ENCODE assay signal across 8 mouse cellular contexts in genomic region chr3:22075887-22076560, GRCm38 (mm10). TPM values are rescaled to one million over a fixed set of nuclear protein-coding genes. Genes with fewer than 3 reads are reported as not detected.
A peak's percentile ranks its signal among the peaks of the same experiment; 100 is the strongest.
DNase-seq lines count a peak whose midpoint lies in the region; ATAC-seq and TF ChIP-seq lines count a peak whose summit lies in the region.

No protein-coding gene starts in this region.

- peak; percentile 93 for ATAC-seq in forebrain, embryonic 16.5 days
- ATAC-seq in hematopoietic stem cell, adult 5-6 weeks (replicated peaks in 1 of 2; ENCODE audit: insufficient read depth in 1 of 2, low FRiP score in 2 of 2, low TSS enrichment in 1 of 2, low read depth in 1 of 2, poor library complexity in 2 of 2, severe bottlenecking in 2 of 2) = peak; percentile 57 to 59
- peak; percentile 87 for ATAC-seq in lung, embryonic 16.5 days (ENCODE audit: low read depth)

- WGBS in forebrain, embryonic 16.5 days = under 1% methylated on average over 44 of the region's 70 CpGs
- WGBS in lung, embryonic 16.5 days = 0% methylated on average over 38 of the region's 70 CpGs
- WGBS in thymus, adult 2 months = 2% methylated on average over 52 of the region's 70 CpGs

- H3K4me2 ChIP-seq in forebrain, embryonic 16.5 days (ENCODE audit: low read length) = peak overlapping the region; percentile 63
- H3K4me2 ChIP-seq in lung, embryonic 16.5 days (ENCODE audit: low read depth, low read length) = peak overlapping the region; percentile 68

- H3K9ac ChIP-seq in ES-E14 (ENCODE audit: insufficient read depth, low read depth, low read length, poor library complexity, severe bottlenecking) = peak overlapping the region; percentile 95
- H3K9ac ChIP-seq in forebrain, embryonic 16.5 days (replicated peaks; ENCODE audit: low read depth, low read length) = peak overlapping the region; percentile 75
- peak overlapping the region; percentile 83 for H3K9ac ChIP-seq in lung, embryonic 16.5 days (ENCODE audit: low read length)

- DNase-seq in ES-E14 (ENCODE audit: low read depth, low spot score) = peak; percentile 98
- peak; percentile 82 for DNase-seq in cerebellum, adult 11 months
- DNase-seq in layer of hippocampus, adult 9-11 months = peak; percentile 89
- DNase-seq in ovary, adult 18-20 months (ENCODE audit: low spot score) = peak; percentile 79
- DNase-seq in thymus, adult 2 months = peak; percentile 94

- no peaks in the 10 kb centered on the region for H3K27me3 ChIP-seq in forebrain, embryonic 16.5 days (replicated peaks; ENCODE audit: control insufficient read depth, insufficient read depth, low read length)
- H3K27me3 ChIP-seq in lung, embryonic 16.5 days (ENCODE audit: control insufficient read depth, insufficient read depth, low read depth, low read length) = no peaks in the 10 kb centered on the region
- H3K27me3 ChIP-seq in thymus, adult 2 months (ENCODE audit: control insufficient read depth, insufficient read depth, low read length) = no peaks in the 10 kb centered on the region

- peaks cover 8 to 14% of the 10 kb centered on the region in 2 experiments for H3K4me1 ChIP-seq in ES-E14 (ENCODE audit: control insufficient read depth in 2 of 2, insufficient read depth in 2 of 2, low read length in 2 of 2, poor library complexity in 1 of 2)
- peaks cover 22% of the 10 kb centered on the region for H3K4me1 ChIP-seq in forebrain, embryonic 16.5 days (replicated peaks; ENCODE audit: control insufficient read depth, insufficient read depth, low read length)
- peaks cover 18% of the 10 kb centered on the region for H3K4me1 ChIP-seq in lung, embryonic 16.5 days (replicated peaks; ENCODE audit: control insufficient read depth, insufficient read depth, low read length)
- H3K4me1 ChIP-seq in thymus, adult 2 months (replicated peaks; ENCODE audit: control insufficient read depth, insufficient read depth, low read length) = peaks cover 25% of the 10 kb centered on the region

- H3K36me3 ChIP-seq in ES-E14 (ENCODE audit: control insufficient read depth, insufficient read depth, low read length, poor library complexity, severe bottlenecking) = peaks cover 7% of the 10 kb centered on the region; the same call in 1 of the 2 replicates
- no peaks in the 10 kb centered on the region for H3K36me3 ChIP-seq in forebrain, embryonic 16.5 days (ENCODE audit: control insufficient read depth, insufficient read depth)
- no peaks in the 10 kb centered on the region for H3K36me3 ChIP-seq in lung, embryonic 16.5 days (ENCODE audit: control insufficient read depth, insufficient read depth, low read length)
- no peaks in the 10 kb centered on the region for H3K36me3 ChIP-seq in thymus, adult 2 months (ENCODE audit: control insufficient read depth, insufficient read depth, low read length)

- peak overlapping the region; percentile 100 for H3K27ac ChIP-seq in ES-E14 (ENCODE audit: insufficient read depth, low read depth, low read length, poor library complexity, severe bottlenecking)
- H3K27ac ChIP-seq in forebrain, embryonic 16.5 days (ENCODE audit: low read length) = peak overlapping the region; percentile 99
- peak overlapping the region; percentile 94 for H3K27ac ChIP-seq in lung, embryonic 16.5 days (ENCODE audit: low read length)
- peak overlapping the region; percentile 67 for H3K27ac ChIP-seq in thymus, adult 2 months (ENCODE audit: control insufficient read depth, insufficient read depth, low read length)

- H3K4me3 ChIP-seq in ES-E14 (ENCODE audit: insufficient read depth in 1 of 2, low read depth in 1 of 2, low read length in 2 of 2, poor library complexity in 1 of 2, severe bottlenecking in 1 of 2) = peak overlapping the region; percentile 79 to 98
- H3K4me3 ChIP-seq in forebrain, embryonic 16.5 days (replicated peaks; ENCODE audit: low read length) = peak overlapping the region; percentile 91
- peak overlapping the region; percentile 75 for H3K4me3 ChIP-seq in lung, embryonic 16.5 days (ENCODE audit: low read length)
- peak overlapping the region; percentile 79 for H3K4me3 ChIP-seq in thymus, adult 2 months (ENCODE audit: control insufficient read depth, insufficient read depth, low read length)

- TF ChIP-seq POLR2A in thymus, adult 2 months (IDR thresholded peaks at IDR 0.05; ENCODE audit: control insufficient read depth, extremely low read depth, insufficient read depth, low read length, poor library complexity) = peak; percentile 56; the same call in 1 of the 2 replicates

- 0 out of 2 replicates have a peak, but pooled peaks have one; percentile 43 for TF ChIP-seq CTCF in thymus, adult 2 months (IDR thresholded peaks at IDR 0.05; ENCODE audit: borderline replicate concordance, control insufficient read depth, extremely low read depth, insufficient read depth, low read length, poor library complexity)

- H3K9me3 ChIP-seq in ES-E14 (ENCODE audit: control insufficient read depth, insufficient read depth, low read depth, low read length) = no peaks in the 10 kb centered on the region
- H3K9me3 ChIP-seq in forebrain, embryonic 16.5 days (ENCODE audit: control insufficient read depth, low read length) = no peaks in the 10 kb centered on the region
- no peaks in the 10 kb centered on the region for H3K9me3 ChIP-seq in lung, embryonic 16.5 days (ENCODE audit: control insufficient read depth, low read length)

- in situ Hi-C loops in ES-E14 (cut with MboI; ENCODE audit: low sequenced_read_pairs in 2 of 2, unreplicated experiment in 2 of 2) = loop anchor here (5.0 to 10.0 kb wide), 2 partner anchors 139 to 141 kb away; no protein-coding TSS in a partner anchor

TF ChIP-seq in ES-E14, 5 proteins besides CTCF, POLR2A, EP300 and RAD21:
- TF ChIP-seq CHD2 (IDR thresholded peaks at IDR 0.05; ENCODE audit: low read depth, low read length) (peak; percentile 83), MAFK (IDR thresholded peaks at IDR 0.05; ENCODE audit: insufficient read depth, low read depth, low read length) (no peak)
TF ChIP-seq in ES-E14: peak in this region for 1.

RNA-seq across cellular contexts. Expression of gene Tbl1xr1, which starts 0.4 kb away (rescaled TPM):
- 64.6 and 71.0 TPM in 2 replicates for total RNA-seq in ES-E14 (2012; rRNA removed)
- polyA plus RNA-seq in forebrain, embryonic 16.5 days (2015; fragmentation: Nextera tagmentation; extraction: Ambion mirVana) = 20.1 and 25.1 TPM in 2 replicates
- 76.1 and 86.5 TPM in 2 replicates for total RNA-seq in hematopoietic stem cell, adult 5-6 weeks (2017)
- polyA plus RNA-seq in lung, embryonic 16.5 days (2015; fragmentation: Nextera tagmentation; extraction: Ambion mirVana) = 22.3 and 26.2 TPM in 2 replicates
- 53.2 and 67.3 TPM in 2 replicates for polyA plus RNA-seq in thymus, adult 2 months (2012; rRNA removed)

Comparison
In these comparisons a context has a peak if more than half of its experiments do, and no peak if none do; other contexts are left out.
1. Peak in every context shown above with its lines: DNase-seq, ATAC-seq, H3K4me3 ChIP-seq and H3K27ac ChIP-seq.